Mouse (Mus musculus): ENCODE measurements around the gene Prkce.

GRCm38 (mm10) chr17:86452934-86453333 lies 285.3 kb downstream of the Prkce start:
- no peak for TF ChIP-seq CTCF (IDR thresholded peaks at IDR 0.05; ENCODE audit: low read depth)
- TF ChIP-seq EP300 (IDR thresholded peaks at IDR 0.05; ENCODE audit: low read depth) = no peak
